Mouse (Mus musculus): Measurements from ENCODE around the gene Ap1ar.

Ap1ar gene

DNA sequence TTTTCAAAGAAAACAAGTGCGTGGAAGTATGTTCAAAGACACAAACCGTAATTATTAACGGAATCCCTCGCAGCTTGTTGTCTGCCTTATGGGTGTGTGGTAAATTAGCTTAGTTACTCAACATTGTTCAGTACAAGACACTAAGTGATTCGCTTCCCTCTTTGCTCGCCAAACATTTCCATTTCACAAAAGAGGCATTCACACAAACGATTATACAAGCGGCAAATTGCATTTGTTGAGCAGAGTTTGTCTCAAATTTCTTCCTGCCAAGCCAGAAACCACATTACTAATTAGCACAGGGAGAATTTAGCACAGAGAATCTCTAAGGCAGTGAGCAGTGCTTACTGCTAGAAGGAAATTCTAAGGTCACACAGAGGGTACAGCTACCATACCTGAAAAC lies 4.6 kb upstream of the Ap1ar start:
- no peak for DNase-seq (ENCODE audit: low spot score)

DNA sequence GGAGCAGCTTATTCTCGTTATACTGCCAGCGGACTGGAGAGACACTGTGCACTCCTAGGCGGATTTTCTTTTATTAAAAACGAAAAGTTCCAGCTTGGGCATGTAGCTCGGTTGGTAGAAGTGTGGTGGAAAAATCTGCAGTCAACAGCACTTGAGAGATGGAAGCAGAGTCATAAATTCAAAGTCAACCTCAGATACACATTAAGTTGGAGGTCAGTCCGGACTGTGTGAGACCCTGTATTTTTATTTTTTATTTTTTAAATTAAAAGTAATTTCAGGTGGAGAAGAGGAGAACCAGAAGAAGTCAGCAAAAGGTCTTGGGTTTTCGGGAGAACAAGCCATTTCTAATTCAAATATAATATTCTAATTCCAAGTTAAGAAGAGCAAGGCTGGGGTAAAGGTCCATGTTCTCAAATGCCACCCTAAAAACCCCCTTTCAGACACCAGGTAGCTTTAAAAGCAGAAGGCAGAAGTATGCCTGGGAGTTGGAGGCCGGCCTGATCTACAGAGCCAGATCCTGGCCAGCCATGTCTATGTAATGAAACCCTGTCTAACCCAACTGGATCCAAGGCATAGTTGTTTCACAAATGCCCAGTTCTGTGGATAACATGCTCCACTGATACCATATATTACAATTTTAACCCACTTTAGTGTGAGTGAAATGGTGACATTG lies 785 bp upstream of the Ap1ar start:
- DNase-seq (ENCODE audit: low spot score) = no peak

DNA sequence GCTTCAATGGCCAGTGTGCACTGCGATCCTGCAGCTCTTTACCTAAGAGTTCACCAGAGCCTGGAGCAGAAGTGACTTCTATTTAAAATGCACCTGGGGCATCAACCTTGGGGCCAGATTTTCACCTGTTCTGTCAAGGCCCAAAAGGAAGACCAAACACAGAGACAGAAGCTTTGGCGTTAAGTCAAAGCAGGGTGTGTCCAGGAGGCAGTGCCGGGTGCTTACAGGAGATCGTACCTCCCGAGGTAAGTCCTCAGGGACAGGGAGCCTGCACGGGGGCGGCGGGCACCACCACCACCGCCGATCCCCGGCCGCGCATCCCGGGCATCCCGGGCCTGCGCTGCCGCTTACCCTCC lies 547 bp downstream of the Ap1ar start:
- DNase-seq (ENCODE audit: low spot score) = no peak

DNA sequence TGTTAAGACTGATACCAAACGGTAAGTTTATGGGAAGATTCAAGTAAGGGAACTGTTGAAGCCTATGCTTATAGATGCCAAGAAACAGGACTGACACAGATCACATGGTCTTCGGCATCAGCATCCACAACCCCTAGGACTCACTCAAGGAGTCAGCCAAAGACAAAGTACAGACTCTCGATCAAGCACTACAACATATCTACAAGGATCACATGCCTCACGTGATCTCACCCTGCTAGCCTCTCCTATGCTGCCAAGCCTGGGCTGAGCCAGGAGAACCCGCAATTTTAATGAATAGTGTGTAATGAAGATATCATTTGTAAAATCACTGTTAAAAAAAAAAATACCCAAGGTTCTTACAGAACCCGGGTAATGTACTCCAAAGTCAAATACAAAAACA lies 1.7 kb downstream of the Ap1ar start:
- DNase-seq (ENCODE audit: low spot score) = no peak

DNA sequence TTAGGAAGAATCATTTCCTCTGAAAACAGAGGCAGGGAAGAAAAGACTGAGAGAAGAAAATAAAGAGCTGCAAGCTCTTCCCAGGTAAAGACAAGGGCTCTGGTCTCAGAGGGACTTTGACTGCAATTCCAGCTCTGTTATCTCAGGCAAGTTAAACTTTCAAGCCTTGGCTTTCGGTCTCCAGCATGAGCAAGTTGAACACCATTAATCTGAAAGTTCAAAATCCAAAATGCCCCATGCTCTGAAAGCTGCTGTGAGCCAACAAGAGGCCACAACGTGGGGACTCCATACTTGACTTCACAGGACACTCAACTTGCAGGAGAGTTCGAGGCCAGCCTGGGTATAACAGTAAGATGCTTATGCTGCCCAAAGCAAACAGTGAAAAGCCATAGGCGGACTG lies 3.3 kb downstream of the Ap1ar start:
- no peak for DNase-seq (ENCODE audit: low spot score)

DNA sequence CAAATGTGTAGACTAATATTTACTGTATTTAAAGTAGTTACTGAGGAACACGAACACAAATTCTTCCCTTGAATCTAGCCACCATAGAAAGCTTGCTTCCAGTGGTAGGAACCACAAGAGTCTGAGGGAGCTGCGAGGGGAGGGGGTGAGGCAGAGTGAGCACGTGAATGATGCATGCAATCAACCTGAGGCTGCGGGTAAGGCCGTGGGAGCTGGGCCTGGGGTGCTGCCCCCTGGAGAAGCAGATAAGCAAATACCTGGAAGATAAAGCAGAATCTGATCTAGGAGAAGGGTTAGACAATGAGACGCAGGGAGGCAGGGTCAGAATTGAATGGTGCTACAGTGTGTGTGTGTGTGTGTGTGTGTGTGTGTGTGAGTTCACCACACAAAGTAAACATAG lies 6.2 kb downstream of the Ap1ar start:
- no peak for DNase-seq (ENCODE audit: low spot score)

DNA sequence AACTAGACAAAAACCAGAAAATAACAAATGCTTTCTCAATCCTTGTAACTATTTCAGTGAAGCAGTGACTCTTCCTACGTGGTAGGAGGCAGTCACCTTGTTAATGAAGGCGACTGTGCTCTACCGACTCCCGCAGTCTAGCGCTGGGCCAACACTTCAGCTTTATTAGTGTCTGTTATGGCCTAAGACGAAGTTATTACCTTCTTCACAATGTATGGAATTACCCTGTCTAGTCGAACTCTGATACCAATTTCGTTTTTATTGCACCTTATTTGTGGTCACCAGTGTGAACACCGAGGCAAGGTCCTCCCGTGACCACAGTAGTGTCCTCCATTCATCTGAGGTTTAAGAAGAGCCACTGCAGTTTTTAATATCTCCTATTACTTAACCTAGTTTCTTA lies 7.1 kb downstream of the Ap1ar start:
- DNase-seq (ENCODE audit: low spot score) = no peak

DNA sequence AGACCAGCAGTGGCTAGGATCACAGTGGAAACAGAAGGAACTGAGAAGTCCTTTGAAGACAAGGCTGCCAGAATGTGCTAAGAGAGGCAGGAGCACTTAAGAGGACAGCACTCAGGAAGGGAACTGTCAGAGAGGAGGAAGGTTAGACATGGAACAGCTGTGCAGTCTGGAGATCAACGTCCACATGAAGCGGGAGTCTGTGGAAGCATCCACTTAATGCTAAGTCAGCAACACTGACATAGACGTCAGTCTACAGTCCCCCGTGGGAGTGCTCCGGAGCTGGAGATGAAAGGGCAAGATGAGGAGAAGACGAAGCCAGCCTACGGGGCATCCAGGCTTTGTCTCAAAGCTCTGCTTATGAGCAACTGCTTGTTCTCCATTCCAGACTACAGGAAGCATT lies 10.2 kb downstream of the Ap1ar start:
- no peak for DNase-seq (ENCODE audit: low spot score)

DNA sequence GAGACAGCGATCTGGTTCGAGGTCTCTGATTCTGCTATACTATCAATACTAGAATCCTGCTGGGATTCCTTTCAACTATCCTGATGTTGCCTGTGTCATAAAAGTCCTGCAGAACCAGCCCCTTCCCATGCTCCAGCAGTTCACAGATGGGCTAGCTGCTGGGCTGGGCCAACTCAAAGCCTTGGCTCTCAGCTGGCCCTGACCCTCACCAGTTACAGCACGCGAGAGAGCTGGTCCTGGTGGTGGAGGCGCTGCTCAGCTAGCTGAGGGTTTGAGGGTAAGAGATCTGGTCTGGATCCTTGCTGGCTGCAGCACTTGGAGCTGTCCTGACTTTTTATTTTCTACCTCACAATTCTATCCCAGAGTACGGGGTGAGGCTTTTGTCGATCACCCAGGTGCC lies 10.8 kb downstream of the Ap1ar start:
- DNase-seq (ENCODE audit: low spot score) = no peak

DNA sequence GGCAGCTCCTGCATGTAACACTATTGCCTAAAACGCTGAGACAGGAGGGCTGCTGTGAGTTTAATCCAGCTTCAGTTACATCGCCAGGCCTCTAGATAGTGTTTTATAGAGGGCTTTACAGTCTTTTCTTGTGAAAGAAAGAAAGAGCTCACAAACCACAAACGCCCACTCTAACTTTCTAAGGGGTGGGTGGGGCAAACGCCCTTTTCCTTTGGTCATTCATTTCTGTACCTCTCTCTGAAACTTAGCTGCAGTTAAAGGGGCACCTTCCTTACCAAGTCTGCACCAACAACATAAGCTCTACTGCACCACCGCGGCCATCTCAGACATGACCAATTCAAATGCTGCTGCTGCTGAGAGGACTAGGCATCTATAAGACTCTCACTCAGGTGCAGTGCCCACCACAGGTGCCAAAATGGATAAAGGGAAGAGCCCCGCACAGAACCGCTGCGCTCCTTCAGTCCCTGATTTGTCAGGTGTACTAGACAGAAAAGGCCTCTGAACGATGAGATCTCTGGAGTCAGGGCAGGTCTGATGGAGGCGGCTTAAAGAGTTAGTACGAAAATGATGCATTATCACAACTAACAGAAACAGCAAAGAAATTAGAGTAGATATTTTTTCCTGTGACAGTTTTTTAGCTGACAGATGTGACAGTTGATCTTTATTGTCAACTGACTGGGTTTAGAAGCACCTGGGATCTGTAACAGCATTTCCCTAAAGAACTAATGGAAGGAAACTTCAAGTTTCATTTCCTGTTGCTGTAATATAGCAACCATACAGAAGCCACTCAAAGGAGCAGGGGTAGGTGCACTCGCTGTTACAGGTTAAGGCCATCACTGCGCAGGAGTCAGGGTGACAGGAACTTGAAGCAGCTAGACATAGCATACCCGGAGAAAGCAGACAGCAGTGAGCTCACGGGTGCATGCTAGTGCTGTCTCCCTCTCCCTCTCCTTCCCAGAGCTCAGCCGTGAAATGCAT lies 13.1 kb downstream of the Ap1ar start:
- DNase-seq (ENCODE audit: low spot score) = no peak

DNA sequence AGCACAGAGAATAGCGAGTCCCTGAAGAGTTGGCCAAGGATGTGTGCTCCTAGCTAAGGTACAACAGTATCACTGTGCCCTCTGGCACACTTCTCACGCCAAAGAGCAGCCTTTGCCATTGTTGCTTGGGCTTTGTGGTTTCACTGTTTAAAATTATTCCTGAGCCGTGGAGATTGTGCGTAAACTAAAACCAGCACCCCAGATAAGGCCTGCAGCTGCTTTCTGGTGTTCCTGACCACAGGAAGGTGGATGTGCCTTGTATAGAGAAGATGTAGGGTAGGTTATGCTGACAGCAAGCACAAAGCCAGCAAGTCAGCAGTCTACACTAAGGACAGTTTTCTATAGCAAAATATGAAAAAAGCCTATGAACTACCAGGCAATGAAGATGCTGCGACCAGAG lies 16.1 kb downstream of the Ap1ar start:
- no peak for DNase-seq (ENCODE audit: low spot score)

DNA sequence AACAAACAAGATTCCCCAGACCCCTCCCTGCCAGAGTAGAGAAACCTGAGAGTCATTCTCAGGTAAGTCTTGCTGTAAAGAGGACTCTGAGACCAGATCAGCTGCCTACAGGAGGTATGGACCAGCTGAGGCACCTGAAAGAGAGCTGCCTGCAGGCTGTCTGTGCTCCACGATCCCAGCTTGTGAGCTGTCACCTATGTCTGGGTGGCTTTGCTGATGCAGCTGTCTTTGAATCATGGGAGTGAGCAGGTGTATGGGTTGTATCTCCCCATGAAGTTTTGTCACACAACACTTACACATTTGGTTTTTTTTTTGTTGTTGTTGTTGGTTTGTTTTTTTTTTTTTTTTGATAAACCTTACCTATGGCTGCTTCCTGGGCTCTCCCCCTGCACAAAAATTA lies 16.9 kb downstream of the Ap1ar start:
- no peak for DNase-seq (ENCODE audit: low spot score)

DNA sequence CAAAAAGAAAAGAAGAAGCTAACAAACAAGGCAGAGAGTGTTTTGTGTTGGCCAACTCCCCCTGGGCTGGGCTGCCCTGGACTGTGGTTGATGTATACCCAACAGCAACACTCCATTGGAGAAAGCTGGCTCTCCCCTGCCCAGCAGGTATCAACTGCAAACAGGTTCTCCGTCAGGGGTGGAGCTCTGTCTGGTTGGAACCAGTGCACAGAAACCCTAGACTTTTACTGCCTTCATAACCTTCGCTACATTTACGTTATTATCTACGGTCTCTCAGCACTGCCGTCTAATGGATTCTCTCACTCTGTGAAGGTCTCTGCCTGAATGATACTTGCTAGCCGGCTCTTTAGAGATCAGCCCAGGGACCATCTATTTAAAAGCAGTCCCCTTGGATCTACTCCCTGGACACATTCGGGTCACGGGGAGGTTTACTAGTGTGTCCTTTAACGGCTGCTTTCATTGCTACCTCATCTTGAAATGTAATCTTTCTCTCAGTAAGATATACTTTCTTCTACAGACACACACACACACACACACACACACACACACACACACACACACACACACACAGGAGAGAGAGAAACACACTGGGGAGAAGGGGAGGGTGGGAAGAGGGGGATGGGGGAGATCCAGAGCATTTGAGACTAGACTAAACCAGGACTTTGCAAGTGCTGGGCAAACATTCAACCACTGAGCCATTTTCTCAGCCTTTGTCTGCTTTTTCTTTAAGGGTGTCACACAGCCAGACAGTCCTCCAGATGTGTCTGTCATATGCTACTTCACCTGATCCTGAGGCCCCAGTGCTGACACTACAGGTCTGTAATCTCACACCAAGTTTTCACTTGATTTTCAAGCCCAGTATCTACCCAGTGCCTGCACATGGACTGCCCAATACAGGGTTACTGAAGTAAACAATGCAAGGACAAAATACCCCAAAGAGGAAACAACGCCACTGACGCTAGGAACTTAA lies 18.3 kb downstream of the Ap1ar start:
- DNase-seq (ENCODE audit: low spot score) = no peak

DNA sequence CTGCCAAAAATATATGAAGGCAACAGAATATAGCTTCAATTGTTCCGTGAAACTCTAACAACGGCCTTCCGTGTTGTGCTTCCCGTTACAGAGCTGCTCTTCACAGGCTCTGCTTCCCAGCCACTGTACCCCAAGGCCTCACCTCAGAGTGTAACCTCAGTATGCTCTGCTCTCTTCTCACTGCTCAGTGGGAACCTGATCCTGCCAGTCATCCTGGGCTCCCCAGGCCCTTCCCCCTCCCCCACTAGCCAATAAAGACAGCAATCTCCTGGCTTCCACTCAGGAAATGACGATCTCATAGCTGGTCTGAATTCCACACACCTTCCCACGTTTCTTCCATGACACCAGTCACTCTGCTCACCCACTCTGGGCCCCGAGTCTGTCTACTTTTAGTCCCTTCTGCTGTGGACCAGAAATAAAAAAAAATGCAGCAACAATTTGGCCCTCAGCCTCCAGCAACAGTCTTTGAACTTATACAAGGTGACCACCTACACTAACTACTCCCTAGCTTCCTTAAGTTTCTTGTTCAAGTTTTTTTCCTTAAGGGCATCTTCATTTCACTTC lies 20.1 kb downstream of the Ap1ar start:
- DNase-seq (ENCODE audit: low spot score) = no peak

DNA sequence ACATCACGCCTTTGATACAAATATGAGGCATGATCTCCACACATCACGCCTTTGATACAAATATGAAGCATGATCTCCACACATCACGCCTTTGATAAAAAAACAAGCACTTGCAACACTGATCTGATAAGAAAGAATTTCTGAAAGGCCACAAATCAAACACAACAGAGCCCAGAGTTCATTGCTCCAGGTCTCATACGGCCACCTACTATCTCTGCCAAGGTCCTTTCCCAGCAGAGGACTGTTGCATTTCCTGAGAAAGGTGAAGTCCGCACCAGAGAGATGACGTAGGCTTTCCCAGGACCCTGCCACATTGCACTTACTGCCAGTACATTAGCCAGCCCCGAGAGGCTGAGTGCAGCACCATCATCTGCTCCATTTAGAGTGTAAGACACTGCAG lies 28.2 kb downstream of the Ap1ar start:
- no peak for DNase-seq (ENCODE audit: low spot score)

DNA sequence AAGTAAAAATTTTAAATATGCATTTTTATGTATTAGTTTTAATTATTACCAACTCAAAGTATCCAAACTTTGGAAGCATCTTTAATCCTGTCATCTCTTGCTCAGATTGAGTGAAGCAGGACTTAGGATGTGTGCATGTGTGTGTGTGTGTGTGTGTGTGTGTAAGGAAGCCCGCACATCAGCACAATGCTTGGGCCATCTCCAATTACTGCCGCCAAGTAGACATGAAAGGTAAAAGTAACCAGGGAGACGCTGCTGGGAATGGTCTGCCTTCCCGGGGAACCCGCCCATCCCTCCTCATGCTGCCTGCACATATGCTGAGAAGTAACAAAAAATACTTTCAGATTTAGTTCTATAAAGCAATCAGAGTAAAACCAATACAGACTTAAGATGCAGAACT lies 29.5 kb downstream of the Ap1ar start:
- no peak for DNase-seq (ENCODE audit: low spot score)

DNA sequence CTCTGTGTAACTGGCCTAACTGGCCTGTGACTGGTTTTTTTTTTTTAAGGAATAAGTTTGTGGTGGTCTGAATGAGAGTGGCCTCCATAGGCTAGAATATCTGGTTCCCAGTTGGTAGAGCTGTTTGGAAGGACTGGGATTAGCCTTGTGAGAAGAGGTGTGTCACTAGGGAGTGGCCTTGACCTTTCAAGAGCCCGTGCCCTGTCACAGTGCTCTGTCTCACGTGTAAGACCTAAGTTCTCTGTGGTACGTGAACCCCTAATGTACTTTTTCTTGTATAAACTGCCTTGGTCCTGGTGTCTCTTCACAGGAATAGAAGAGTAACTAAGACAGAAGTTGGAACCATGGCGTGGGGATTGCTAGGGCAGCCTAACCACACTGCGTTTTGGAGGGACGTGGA lies 31.3 kb downstream of the Ap1ar start:
- no peak for DNase-seq (ENCODE audit: low spot score)

DNA sequence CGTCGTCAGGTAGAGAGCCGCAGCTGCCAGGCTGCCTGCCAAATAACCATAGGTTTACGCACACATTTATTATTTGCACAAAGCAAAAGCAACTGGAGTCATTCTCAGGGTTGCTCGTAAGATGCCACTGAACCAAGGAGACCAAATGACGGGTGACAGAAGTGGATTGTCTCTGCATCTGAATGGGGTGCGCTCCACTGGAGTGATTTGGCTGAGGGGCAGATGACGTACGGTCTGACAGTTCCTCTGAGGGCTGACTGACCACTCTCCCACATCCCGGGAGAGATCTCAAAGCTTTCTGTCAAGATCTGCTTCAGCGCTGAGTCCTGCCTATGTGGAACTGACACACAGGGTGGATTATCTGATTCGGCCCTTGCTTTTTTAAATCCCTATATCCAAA lies 32.3 kb downstream of the Ap1ar start:
- DNase-seq (ENCODE audit: low spot score) = no peak

DNA sequence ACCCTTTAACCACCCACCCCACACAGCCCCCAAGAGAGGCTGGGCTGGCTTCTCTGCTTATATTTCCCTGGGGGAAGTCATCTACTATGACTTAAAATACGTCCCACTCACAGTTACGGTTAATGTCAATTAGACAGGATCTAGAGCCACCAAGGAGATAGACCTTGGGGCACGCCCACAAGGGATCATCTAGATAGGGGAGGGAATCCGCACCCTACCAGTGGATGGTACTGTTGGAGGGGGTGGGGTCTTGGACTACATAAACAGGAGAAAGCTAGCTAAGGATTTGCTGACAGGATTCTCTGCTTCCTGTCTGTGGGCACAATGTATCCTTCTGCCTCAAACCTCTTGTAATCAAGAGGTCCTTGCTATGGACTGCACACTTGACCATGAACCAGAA lies 32.9 kb downstream of the Ap1ar start:
- DNase-seq (ENCODE audit: low spot score) = no peak

DNA sequence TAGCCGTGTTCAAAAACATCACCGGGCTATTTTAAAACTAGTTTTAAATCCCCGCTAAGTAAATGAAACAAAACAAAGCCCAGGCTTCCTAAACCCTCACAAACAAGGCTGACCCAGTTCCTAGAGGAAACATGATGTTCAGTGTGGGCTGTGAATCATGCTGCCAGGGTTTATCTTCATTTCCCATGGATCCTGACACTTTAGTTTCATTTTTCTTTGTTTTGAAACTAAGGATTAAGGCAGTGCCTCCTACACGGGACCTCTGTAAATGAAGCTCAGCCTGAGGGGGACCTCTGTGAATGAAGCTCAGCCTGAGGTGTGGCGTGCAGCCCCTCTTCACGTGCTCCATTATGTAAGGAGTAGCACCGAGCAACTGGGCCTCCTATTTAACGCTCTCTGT lies 34.5 kb downstream of the Ap1ar start:
- DNase-seq (ENCODE audit: low spot score) = no peak

DNA sequence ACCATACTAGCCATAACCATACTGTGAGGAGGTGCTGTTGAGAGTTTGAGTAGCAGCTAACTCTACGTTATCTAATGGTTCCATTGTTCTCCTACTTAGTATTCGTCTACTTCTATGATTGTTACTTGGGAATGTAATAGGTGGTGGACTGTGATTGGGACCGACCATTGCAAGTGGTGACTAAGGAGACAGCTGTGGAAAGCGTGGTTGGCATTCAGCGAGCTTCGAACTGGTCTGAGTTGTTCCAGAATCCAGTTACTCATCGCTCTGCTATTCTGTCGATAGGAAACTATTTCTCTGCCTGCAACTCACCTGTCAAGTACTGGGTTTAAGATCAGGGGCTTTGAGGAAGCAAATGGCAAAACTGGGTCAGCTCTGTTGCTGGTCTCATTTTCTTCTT lies 36.2 kb downstream of the Ap1ar start:
- no peak for DNase-seq (ENCODE audit: low spot score)

DNA sequence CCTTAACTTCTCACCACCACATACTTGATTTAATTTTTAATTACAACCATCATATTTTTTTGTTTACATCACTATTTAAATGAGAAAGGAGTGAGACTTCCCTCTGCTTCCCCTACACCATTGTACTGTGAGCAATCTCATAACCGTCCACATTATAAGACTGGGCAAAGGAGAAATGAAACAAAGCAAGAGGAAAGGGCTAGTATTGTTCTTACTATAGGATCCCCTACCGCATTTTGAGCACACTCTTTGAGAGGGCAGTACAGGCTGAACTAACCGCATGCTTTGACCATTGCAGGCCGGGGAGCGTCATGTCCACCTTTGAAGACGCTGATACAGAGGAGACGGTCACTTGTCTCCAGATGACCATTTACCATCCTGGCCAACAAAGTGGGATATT lies 41.1 kb downstream of the Ap1ar start:
- no peak for DNase-seq (ENCODE audit: low spot score)

Measured in ovary, adult 18-20 months (tissue).